Mouse (Mus musculus): ENCODE results near the gene Tmem132c. TPM values are rescaled to one million over a fixed set of nuclear protein-coding genes. Genes with fewer than 3 reads are reported as not detected.

Gene Tmem132c
- polyA plus RNA-seq, 1 experiment: not detected

DNA sequence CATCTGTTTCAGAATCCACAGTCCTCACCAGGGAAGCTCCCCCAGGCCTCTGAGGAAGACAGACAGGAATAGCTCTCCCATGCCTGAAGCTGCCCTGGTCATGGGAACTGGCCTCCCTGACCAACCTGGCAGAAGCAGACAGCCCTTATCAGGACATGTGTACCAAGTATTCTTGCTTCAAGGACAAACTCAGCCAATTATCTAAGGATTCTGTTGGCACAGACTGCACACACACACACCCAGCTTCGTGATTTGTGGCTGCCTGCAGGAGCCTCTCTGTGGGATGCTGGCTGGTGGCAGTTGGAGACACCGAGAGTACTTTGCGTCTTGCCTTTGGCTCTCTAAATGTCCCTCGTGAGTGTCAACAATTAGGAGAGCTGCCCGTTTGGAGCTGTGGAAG is 226.5 kb downstream of the Tmem132c start:
- no peaks in the 10 kb centered on the region for H3K36me3 ChIP-seq (ENCODE audit: control insufficient read depth, insufficient read depth)
- no peaks in the 10 kb centered on the region for H3K27me3 ChIP-seq (ENCODE audit: control insufficient read depth, insufficient read depth, insufficient read length)
- TF ChIP-seq MYOG (IDR thresholded peaks at IDR 0.05; ENCODE audit: control insufficient read depth in 1 of 3, insufficient read depth in 1 of 3, insufficient read length in 2 of 3, low read depth in 2 of 3): no peak
- no peak for TF ChIP-seq USF1 (IDR thresholded peaks at IDR 0.05; ENCODE audit: low read depth)
- TF ChIP-seq TCF3 (IDR thresholded peaks at IDR 0.05; ENCODE audit: insufficient read length, low read depth): no peak
- TF ChIP-seq E2F4 (IDR thresholded peaks at IDR 0.05; ENCODE audit: insufficient read depth): no peak
- no peak for TF ChIP-seq MYOD1 (IDR thresholded peaks at IDR 0.05; ENCODE audit: control insufficient read depth in 1 of 3, insufficient read length in 2 of 3, low read depth in 2 of 3)
- TF ChIP-seq REST (IDR thresholded peaks at IDR 0.05; ENCODE audit: insufficient read depth, insufficient read length): no peak
- TF ChIP-seq POLR2A (IDR thresholded peaks at IDR 0.05; ENCODE audit: insufficient read length, low read depth): no peak
- no peak for TF ChIP-seq TCF12 (IDR thresholded peaks at IDR 0.05; ENCODE audit: insufficient read depth, poor library complexity, severe bottlenecking)
- no peak for TF ChIP-seq CEBPB (IDR thresholded peaks at IDR 0.05; ENCODE audit: insufficient read depth, poor library complexity, severe bottlenecking)
- TF ChIP-seq POLR2AphosphoS2 (IDR thresholded peaks at IDR 0.05; ENCODE audit: insufficient read length, low read depth): no peak
- TF ChIP-seq SRF (IDR thresholded peaks at IDR 0.05; ENCODE audit: control insufficient read depth, insufficient read length, low read depth): no peak
- TF ChIP-seq MAX (IDR thresholded peaks at IDR 0.05; ENCODE audit: low read depth): no peak
- no peak overlapping the region for H3ac ChIP-seq (ENCODE audit: control insufficient read depth, insufficient read length)
- H3K79me2 ChIP-seq (ENCODE audit: control insufficient read depth, insufficient read depth): no peaks in the 10 kb centered on the region
- no peak overlapping the region for H3K4me2 ChIP-seq (ENCODE audit: low read depth)
- H3K4me3 ChIP-seq: no peak overlapping the region

DNA sequence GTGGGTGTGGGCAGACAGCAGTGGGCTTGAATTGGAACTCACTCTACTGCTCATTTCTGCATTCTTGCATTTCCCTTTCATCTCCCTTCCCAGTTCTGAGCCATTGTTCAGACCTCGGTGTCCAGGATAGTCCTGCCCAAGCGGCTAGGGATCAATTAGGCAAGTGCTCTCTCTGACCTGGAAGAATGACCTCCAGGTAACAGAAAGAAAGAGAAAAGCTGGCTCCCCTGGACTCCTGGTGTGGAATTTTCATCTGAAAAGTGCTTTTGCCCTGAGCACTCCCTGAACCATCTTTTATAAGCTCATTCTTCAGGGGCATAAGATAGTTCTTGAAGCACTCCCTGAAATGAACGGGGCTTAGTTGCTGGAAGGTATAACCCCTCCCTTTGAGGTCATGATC is 228.7 kb downstream of the Tmem132c start:
- H3K4me3 ChIP-seq: no peak overlapping the region
- TF ChIP-seq MAX (IDR thresholded peaks at IDR 0.05; ENCODE audit: low read depth) (no peak), USF1 (IDR thresholded peaks at IDR 0.05; ENCODE audit: low read depth) (no peak), POLR2A (IDR thresholded peaks at IDR 0.05; ENCODE audit: insufficient read length, low read depth) (no peak), TCF12 (IDR thresholded peaks at IDR 0.05; ENCODE audit: insufficient read depth, poor library complexity, severe bottlenecking) (no peak), POLR2AphosphoS2 (IDR thresholded peaks at IDR 0.05; ENCODE audit: insufficient read length, low read depth) (no peak), E2F4 (IDR thresholded peaks at IDR 0.05; ENCODE audit: insufficient read depth) (no peak), MYOD1 (IDR thresholded peaks at IDR 0.05; ENCODE audit: control insufficient read depth in 1 of 3, insufficient read length in 2 of 3, low read depth in 2 of 3) (no peak), REST (IDR thresholded peaks at IDR 0.05; ENCODE audit: insufficient read depth, insufficient read length) (no peak), TCF3 (IDR thresholded peaks at IDR 0.05; ENCODE audit: insufficient read length, low read depth) (no peak), MYOG (IDR thresholded peaks at IDR 0.05; ENCODE audit: control insufficient read depth in 1 of 3, insufficient read depth in 1 of 3, insufficient read length in 2 of 3, low read depth in 2 of 3) (no peak), CEBPB (IDR thresholded peaks at IDR 0.05; ENCODE audit: insufficient read depth, poor library complexity, severe bottlenecking) (no peak), SRF (IDR thresholded peaks at IDR 0.05; ENCODE audit: control insufficient read depth, insufficient read length, low read depth) (no peak)
- no peaks in the 10 kb centered on the region for H3K27me3 ChIP-seq (ENCODE audit: control insufficient read depth, insufficient read depth, insufficient read length)
- H3K4me2 ChIP-seq (ENCODE audit: low read depth): no peak overlapping the region
- H3K79me2 ChIP-seq (ENCODE audit: control insufficient read depth, insufficient read depth): no peaks in the 10 kb centered on the region
- no peaks in the 10 kb centered on the region for H3K36me3 ChIP-seq (ENCODE audit: control insufficient read depth, insufficient read depth)
- H3ac ChIP-seq (ENCODE audit: control insufficient read depth, insufficient read length): no peak overlapping the region

DNA sequence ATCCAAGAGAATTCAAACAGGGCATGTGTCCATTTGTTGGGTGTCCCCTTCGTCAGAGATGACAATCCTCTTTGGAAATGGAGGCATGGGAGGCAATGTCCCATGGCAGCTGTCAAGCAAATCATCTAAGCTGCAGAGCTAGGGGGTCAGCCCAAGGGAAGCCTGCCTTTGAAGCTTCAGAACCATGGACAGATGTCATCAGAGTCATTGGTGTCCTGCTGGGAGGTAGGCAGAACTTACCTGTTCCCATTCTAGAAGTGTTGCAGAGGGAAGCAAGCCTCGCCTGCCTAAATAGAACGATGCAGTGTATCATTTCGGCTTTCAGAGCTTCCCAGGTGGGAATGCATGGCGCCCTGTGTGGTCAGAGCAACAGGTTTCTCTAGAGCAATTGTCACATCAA is 230.3 kb downstream of the Tmem132c start:
- Histone ChIP-seq H3K4me2 (ENCODE audit: low read depth) (no peak overlapping the region), H3K36me3 (ENCODE audit: control insufficient read depth, insufficient read depth) (no peaks in the 10 kb centered on the region), H3K27me3 (ENCODE audit: control insufficient read depth, insufficient read depth, insufficient read length) (no peaks in the 10 kb centered on the region), H3K79me2 (ENCODE audit: control insufficient read depth, insufficient read depth) (no peaks in the 10 kb centered on the region), H3K4me3 (no peak overlapping the region), H3ac (ENCODE audit: control insufficient read depth, insufficient read length) (no peak overlapping the region)
- no peak for TF ChIP-seq E2F4 (IDR thresholded peaks at IDR 0.05; ENCODE audit: insufficient read depth)
- TF ChIP-seq USF1 (IDR thresholded peaks at IDR 0.05; ENCODE audit: low read depth): no peak

DNA sequence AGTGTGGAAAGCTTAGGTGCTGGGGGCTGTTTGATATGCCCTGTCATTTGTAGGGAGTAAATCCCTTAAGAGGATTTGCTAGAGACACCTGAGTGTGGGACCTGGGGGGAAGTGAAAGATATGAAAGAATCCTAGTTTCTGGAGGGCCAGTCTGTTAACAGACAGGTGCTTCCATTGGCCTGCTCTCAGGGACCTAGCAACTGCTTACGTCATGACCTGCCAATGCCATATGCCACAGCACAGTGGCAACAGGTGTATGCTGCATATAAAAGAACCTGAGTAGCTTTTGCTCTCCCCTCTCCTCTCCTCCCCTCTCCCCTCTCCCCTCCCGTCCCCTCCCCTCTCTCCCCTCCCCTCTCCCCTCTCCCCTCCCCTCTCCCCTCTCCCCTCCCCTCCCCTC is 232.1 kb downstream of the Tmem132c start:
- Histone ChIP-seq H3K4me3 (no peak overlapping the region), H3K79me2 (ENCODE audit: control insufficient read depth, insufficient read depth) (no peaks in the 10 kb centered on the region), H3ac (ENCODE audit: control insufficient read depth, insufficient read length) (no peak overlapping the region), H3K27me3 (ENCODE audit: control insufficient read depth, insufficient read depth, insufficient read length) (no peaks in the 10 kb centered on the region), H3K36me3 (ENCODE audit: control insufficient read depth, insufficient read depth) (no peaks in the 10 kb centered on the region), H3K4me2 (ENCODE audit: low read depth) (no peak overlapping the region)
- TF ChIP-seq USF1 (IDR thresholded peaks at IDR 0.05; ENCODE audit: low read depth) (no peak), REST (IDR thresholded peaks at IDR 0.05; ENCODE audit: insufficient read depth, insufficient read length) (no peak), MYOD1 (IDR thresholded peaks at IDR 0.05; ENCODE audit: control insufficient read depth in 1 of 3, insufficient read length in 2 of 3, low read depth in 2 of 3) (no peak), MAX (IDR thresholded peaks at IDR 0.05; ENCODE audit: low read depth) (no peak)

DNA sequence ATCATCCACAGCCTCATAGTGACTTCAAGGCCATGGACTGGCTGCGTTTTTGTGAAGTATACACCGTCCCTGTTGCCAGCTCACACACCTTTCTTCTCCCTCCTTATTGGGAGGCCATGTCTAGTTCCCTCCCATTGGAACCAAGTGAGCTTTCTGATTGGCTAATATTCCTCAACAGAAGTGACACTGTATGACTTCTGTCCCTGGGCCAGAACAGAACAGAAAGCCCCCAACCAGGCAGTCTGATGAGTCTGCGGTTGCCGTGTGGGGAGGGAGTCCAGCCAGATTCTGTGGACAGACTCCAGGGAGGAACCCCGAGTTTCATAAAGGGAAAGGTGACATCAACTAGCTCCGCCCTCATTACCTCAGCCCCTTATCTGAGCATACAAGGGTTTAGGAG is 233.2 kb downstream of the Tmem132c start:
- Histone ChIP-seq H3K36me3 (ENCODE audit: control insufficient read depth, insufficient read depth) (no peaks in the 10 kb centered on the region), H3K27me3 (ENCODE audit: control insufficient read depth, insufficient read depth, insufficient read length) (no peaks in the 10 kb centered on the region), H3K79me2 (ENCODE audit: control insufficient read depth, insufficient read depth) (no peaks in the 10 kb centered on the region), H3ac (ENCODE audit: control insufficient read depth, insufficient read length) (no peak overlapping the region), H3K4me2 (ENCODE audit: low read depth) (no peak overlapping the region), H3K4me3 (no peak overlapping the region)
- no peak for TF ChIP-seq MYOD1 (IDR thresholded peaks at IDR 0.05; ENCODE audit: control insufficient read depth in 1 of 3, insufficient read length in 2 of 3, low read depth in 2 of 3)
- no peak for TF ChIP-seq SRF (IDR thresholded peaks at IDR 0.05; ENCODE audit: control insufficient read depth, insufficient read length, low read depth)
- TF ChIP-seq TCF12 (IDR thresholded peaks at IDR 0.05; ENCODE audit: insufficient read depth, poor library complexity, severe bottlenecking): no peak
- TF ChIP-seq E2F4 (IDR thresholded peaks at IDR 0.05; ENCODE audit: insufficient read depth): no peak
- TF ChIP-seq MAX (IDR thresholded peaks at IDR 0.05; ENCODE audit: low read depth): no peak
- no peak for TF ChIP-seq REST (IDR thresholded peaks at IDR 0.05; ENCODE audit: insufficient read depth, insufficient read length)
- no peak for TF ChIP-seq USF1 (IDR thresholded peaks at IDR 0.05; ENCODE audit: low read depth)
- no peak for TF ChIP-seq CEBPB (IDR thresholded peaks at IDR 0.05; ENCODE audit: insufficient read depth, poor library complexity, severe bottlenecking)
- no peak for TF ChIP-seq POLR2A (IDR thresholded peaks at IDR 0.05; ENCODE audit: insufficient read length, low read depth)
- TF ChIP-seq MYOG (IDR thresholded peaks at IDR 0.05; ENCODE audit: control insufficient read depth in 1 of 3, insufficient read depth in 1 of 3, insufficient read length in 2 of 3, low read depth in 2 of 3): no peak
- no peak for TF ChIP-seq TCF3 (IDR thresholded peaks at IDR 0.05; ENCODE audit: insufficient read length, low read depth)

Data from myocyte (in vitro differentiated cells).